Mouse (Mus musculus): Measurements from ENCODE around the gene Rpp21. TPM values are rescaled to one million over a fixed set of nuclear protein-coding genes. Genes with fewer than 3 reads are reported as not detected.

Gene Rpp21
- polyA plus RNA-seq (2012; rRNA removed) (73.2 and 87.5 TPM in 2 replicates), polyA plus RNA-seq (2014; fragmentation: Nextera tagmentation; extraction: Ambion mirVana) (113 and 123 TPM in 2 replicates)

GRCm38 (mm10) chr17:36257969-36258368, at the start of gene Rpp21:
Gene Rpp21 (minus strand): TSS chr17:36258069.
- peak within 1 kb of the TSS; percentile 74 for H3K27ac ChIP-seq (replicated peaks; ENCODE audit: low read depth, low read length)
- ATAC-seq (ENCODE audit: low FRiP score, low read depth): no peak
- H3K27me3 ChIP-seq (ENCODE audit: control insufficient read depth, insufficient read depth, low read length): no peaks in the 10 kb centered on the region
- peaks cover 47% of the 10 kb centered on the region for H3K36me3 ChIP-seq (ENCODE audit: control insufficient read depth, insufficient read depth, low read length)
- no peaks in the 10 kb centered on the region for H3K9me3 ChIP-seq (ENCODE audit: control insufficient read depth, low read length)
- peak within 1 kb of the TSS; percentile 73 for H3K4me3 ChIP-seq (replicated peaks; ENCODE audit: low read length)
- DNase-seq (ENCODE audit: low spot score): no peak
- TF ChIP-seq POLR2A (IDR thresholded peaks at IDR 0.05; ENCODE audit: borderline replicate concordance, extremely low read depth, insufficient read depth, insufficient read length): no peak
- peaks cover 4% of the 10 kb centered on the region; the same call in 1 of the 2 replicates for H3K4me1 ChIP-seq (ENCODE audit: control insufficient read depth, insufficient read depth, low read length)
- 44% methylated on average over 6 of the region's 6 CpGs for WGBS
- peak within 1 kb of the TSS; percentile 52 for H3K4me2 ChIP-seq (replicated peaks; ENCODE audit: low read depth, low read length, severe bottlenecking)
- peak within 1 kb of the TSS; percentile 86 for H3K9ac ChIP-seq (ENCODE audit: low read depth, low read length, severe bottlenecking)

- no peak within 1 kb of the TSS for H3K4me3 ChIP-seq (replicated peaks; ENCODE audit: low read length)
- peaks cover 8% of the 10 kb centered on the region for H3K36me3 ChIP-seq (ENCODE audit: control insufficient read depth, insufficient read depth, low read length)
- H3K27me3 ChIP-seq (ENCODE audit: control insufficient read depth, insufficient read depth, low read length): no peaks in the 10 kb centered on the region
- H3K4me2 ChIP-seq (replicated peaks; ENCODE audit: low read depth, low read length, severe bottlenecking): no peak within 1 kb of the TSS
- H3K4me1 ChIP-seq (ENCODE audit: control insufficient read depth, insufficient read depth, low read length): no peaks in the 10 kb centered on the region
- no peak within 1 kb of the TSS for H3K9ac ChIP-seq (ENCODE audit: low read depth, low read length, severe bottlenecking)
- no peak within 1 kb of the TSS for H3K27ac ChIP-seq (replicated peaks; ENCODE audit: low read depth, low read length)
- H3K9me3 ChIP-seq (ENCODE audit: control insufficient read depth, low read length): peaks cover 10% of the 10 kb centered on the region; the same call in 1 of the 2 replicates
- 86% methylated on average over 2 of the region's 2 CpGs for WGBS
- no peak for DNase-seq (ENCODE audit: low spot score)
- no peak for ATAC-seq (ENCODE audit: low FRiP score, low read depth)
- TF ChIP-seq POLR2A (IDR thresholded peaks at IDR 0.05; ENCODE audit: borderline replicate concordance, extremely low read depth, insufficient read depth, insufficient read length): no peak
Measured at GRCm38 (mm10) chr17:36286390-36286789, 28.5 kb upstream of the Rpp21 start, which contains the start of gene H2-M10.2. Gene H2-M10.2 (minus strand): TSS chr17:36286490.

- H3K4me3 ChIP-seq (replicated peaks; ENCODE audit: low read length): no peak overlapping the region
- no peak for TF ChIP-seq POLR2A (IDR thresholded peaks at IDR 0.05; ENCODE audit: borderline replicate concordance, extremely low read depth, insufficient read depth, insufficient read length)
- no peak for ATAC-seq (ENCODE audit: low FRiP score, low read depth)
- H3K9me3 ChIP-seq (ENCODE audit: control insufficient read depth, low read length): peaks cover 10% of the 10 kb centered on the region; the same call in 1 of the 2 replicates
- 90% methylated on average over 4 of the region's 4 CpGs for WGBS
- H3K9ac ChIP-seq (ENCODE audit: low read depth, low read length, severe bottlenecking): no peak overlapping the region
- DNase-seq (ENCODE audit: low spot score): no peak
- H3K27me3 ChIP-seq (ENCODE audit: control insufficient read depth, insufficient read depth, low read length): no peaks in the 10 kb centered on the region
- H3K4me2 ChIP-seq (replicated peaks; ENCODE audit: low read depth, low read length, severe bottlenecking): no peak overlapping the region
- no peak overlapping the region for H3K27ac ChIP-seq (replicated peaks; ENCODE audit: low read depth, low read length)
- H3K36me3 ChIP-seq (ENCODE audit: control insufficient read depth, insufficient read depth, low read length): peaks cover 36% of the 10 kb centered on the region
- no peaks in the 10 kb centered on the region for H3K4me1 ChIP-seq (ENCODE audit: control insufficient read depth, insufficient read depth, low read length)
Measured at GRCm38 (mm10) chr17:36281521-36282245, 23.8 kb upstream of the Rpp21 start.

- TF ChIP-seq POLR2A (IDR thresholded peaks at IDR 0.05; ENCODE audit: borderline replicate concordance, extremely low read depth, insufficient read depth, insufficient read length): no peak
- Histone ChIP-seq H3K4me1 (ENCODE audit: control insufficient read depth, insufficient read depth, low read length) (peaks cover 20% of the 10 kb centered on the region), H3K4me2 (replicated peaks; ENCODE audit: low read depth, low read length, severe bottlenecking) (no peak overlapping the region), H3K27ac (replicated peaks; ENCODE audit: low read depth, low read length) (no peak overlapping the region), H3K9me3 (ENCODE audit: control insufficient read depth, low read length) (no peaks in the 10 kb centered on the region), H3K36me3 (ENCODE audit: control insufficient read depth, insufficient read depth, low read length) (peaks cover 38% of the 10 kb centered on the region), H3K4me3 (replicated peaks; ENCODE audit: low read length) (no peak overlapping the region), H3K9ac (ENCODE audit: low read depth, low read length, severe bottlenecking) (no peak overlapping the region), H3K27me3 (ENCODE audit: control insufficient read depth, insufficient read depth, low read length) (no peaks in the 10 kb centered on the region)
- no peak for ATAC-seq (ENCODE audit: low FRiP score, low read depth)
- no peak for DNase-seq (ENCODE audit: low spot score)
- WGBS: 86% methylated on average over 4 of the region's 4 CpGs
Measured at GRCm38 (mm10) chr17:36274776-36275175, 16.9 kb upstream of the Rpp21 start.

GRCm38 (mm10) chr17:36273796-36274195, 15.9 kb upstream of the Rpp21 start:
- no peak overlapping the region for H3K4me2 ChIP-seq (replicated peaks; ENCODE audit: low read depth, low read length, severe bottlenecking)
- no peak overlapping the region for H3K4me3 ChIP-seq (replicated peaks; ENCODE audit: low read length)
- no peak overlapping the region for H3K27ac ChIP-seq (replicated peaks; ENCODE audit: low read depth, low read length)
- ATAC-seq (ENCODE audit: low FRiP score, low read depth) (no peak), DNase-seq (ENCODE audit: low spot score) (no peak)
- H3K36me3 ChIP-seq (ENCODE audit: control insufficient read depth, insufficient read depth, low read length): peaks cover 34% of the 10 kb centered on the region
- peaks cover 20% of the 10 kb centered on the region for H3K4me1 ChIP-seq (ENCODE audit: control insufficient read depth, insufficient read depth, low read length)
- 92% methylated on average over 4 of the region's 4 CpGs for WGBS
- TF ChIP-seq POLR2A (IDR thresholded peaks at IDR 0.05; ENCODE audit: borderline replicate concordance, extremely low read depth, insufficient read depth, insufficient read length): no peak
- H3K9ac ChIP-seq (ENCODE audit: low read depth, low read length, severe bottlenecking): no peak overlapping the region
- H3K9me3 ChIP-seq (ENCODE audit: control insufficient read depth, low read length): no peaks in the 10 kb centered on the region
- H3K27me3 ChIP-seq (ENCODE audit: control insufficient read depth, insufficient read depth, low read length): no peaks in the 10 kb centered on the region

Measured in limb, embryonic 14.5 days (tissue).